ENCODE assay signal across 17 mouse cellular contexts in genomic region chr15:94392737-94393136, GRCm38 (mm10).
"Had no signal": no experiment of that assay in that cellular context is flagged by ENCODE, and none has a peak within 500 bp of the region (broad histone marks: within the 10 kb centered on the region; RNA-seq: fewer than 3 reads in every experiment).

No protein-coding gene starts in this region.

- H3K36me3 ChIP-seq: lung, embryonic 15.5 days; midbrain, embryonic 13.5 days; neural tube, embryonic 12.5 days; stomach, embryonic 15.5 days had no signal

- H3K9ac ChIP-seq: liver, postnatal 0 days; lung, embryonic 15.5 days; midbrain, embryonic 13.5 days; neural tube, embryonic 12.5 days; stomach, embryonic 15.5 days had no signal

- H3K9me3 ChIP-seq: lung, embryonic 15.5 days; megakaryocyte, embryonic 14.5 days; midbrain, embryonic 13.5 days; neural tube, embryonic 12.5 days; stomach, embryonic 15.5 days had no signal

- ATAC-seq: liver, postnatal 0 days; lung, postnatal 0 days; midbrain, embryonic 13.5 days; midbrain, embryonic 16.5 days had no signal

- H3K4me2 ChIP-seq: lung, embryonic 15.5 days; midbrain, embryonic 13.5 days; neural tube, embryonic 12.5 days; stomach, embryonic 15.5 days had no signal

- H3K4me1 ChIP-seq: lung, embryonic 15.5 days; megakaryocyte, embryonic 14.5 days; midbrain, embryonic 13.5 days; neural tube, embryonic 12.5 days; stomach, embryonic 15.5 days had no signal

- H3K27ac ChIP-seq: lung, embryonic 15.5 days; macrophage; midbrain, embryonic 13.5 days; neural tube, embryonic 12.5 days; stomach, embryonic 15.5 days; stomach, postnatal 0 days had no signal

- H3K27me3 ChIP-seq: lung, embryonic 15.5 days; megakaryocyte, embryonic 14.5 days; midbrain, embryonic 13.5 days; neural tube, embryonic 12.5 days; stomach, embryonic 15.5 days had no signal

- H3K4me3 ChIP-seq: lung, embryonic 15.5 days; megakaryocyte, embryonic 14.5 days; midbrain, embryonic 13.5 days; neural tube, embryonic 12.5 days; stomach, embryonic 15.5 days had no signal

- DNase-seq: liver, postnatal 0 days; lung, adult 2 months; lung, postnatal 14 days; lung, postnatal 36 days; right cerebral cortex, postnatal 14 days; thymus, adult 2 months; thymus, postnatal 25 days; thymus, postnatal 4 days had no signal
